Mouse (Mus musculus) intestine, postnatal 0 days (tissue): ENCODE measurements around the gene Gm5426. TPM values are rescaled to one million over a fixed set of nuclear protein-coding genes. Genes with fewer than 3 reads are reported as not detected.
A peak's percentile ranks its signal among the peaks of the same experiment; 100 is the strongest.

Experiments used
- ATAC-seq: fragments of 200-750 bp; cut with Nextera tagmentation; 2 replicates; pipeline ENCODE4 v1.8.0; 2017; ENCODE audit warnings: mild to moderate bottlenecking, moderate TSS enrichment, moderate library complexity
- H3K27ac ChIP-seq: fragments of 300-500 bp; sonication (generic); 2 replicates; pipeline ENCODE4 v1.5.1; 2014; ENCODE audit warnings: mild to moderate bottlenecking, low read depth, low read length, moderate library complexity
- H3K27me3 ChIP-seq: fragments of 300-500 bp; sonication (generic); replicated peaks from 2 replicates; pipeline ENCODE4 v1.6.1; 2014; ENCODE audit warnings: low read length, mixed read lengths; ENCODE audit not compliant: control insufficient read depth, insufficient read depth
- H3K36me3 ChIP-seq: fragments of 300-500 bp; sonication (generic); 2 replicates; pipeline ENCODE4 v1.6.1; 2014; ENCODE audit warnings: mild to moderate bottlenecking, moderate library complexity; ENCODE audit not compliant: control insufficient read depth, insufficient read depth
- H3K4me1 ChIP-seq: fragments of 300-500 bp; sonication (generic); replicated peaks from 2 replicates; pipeline ENCODE4 v1.6.1; 2014; ENCODE audit warnings: antibody characterized with exemption, low read length, mixed read lengths; ENCODE audit not compliant: control insufficient read depth, insufficient read depth
- H3K4me2 ChIP-seq: fragments of 300-500 bp; sonication (generic); replicated peaks from 2 replicates; pipeline ENCODE4 v1.6.1; 2014; ENCODE audit warnings: low read depth, mild to moderate bottlenecking, moderate library complexity
- H3K4me3 ChIP-seq: fragments of 300-500 bp; sonication (generic); 2 replicates; pipeline ENCODE4 v1.5.1; 2014; ENCODE audit warnings: low read depth, low read length
- H3K9ac ChIP-seq: fragments of 300-500 bp; sonication (generic); 2 replicates; pipeline ENCODE4 v1.6.1; 2014; ENCODE audit warnings: mild to moderate bottlenecking, low read depth, low read length
- H3K9me3 ChIP-seq: fragments of 300-500 bp; sonication (generic); 2 replicates; pipeline ENCODE4 v1.6.1; 2016; ENCODE audit warnings: mixed run types; ENCODE audit not compliant: control insufficient read depth
- CTCF ChIP-seq: sonication (generic); IDR thresholded peaks from 2 replicates; pipeline ENCODE4 v1.5.1; 2016; ENCODE audit warnings: low read depth, mild to moderate bottlenecking, control low read depth, antibody characterized with exemption, moderate library complexity
- WGBS: fragments of 180-500 bp; shearing (Covaris S2); extraction: QIAGEN DNeasy Blood & Tissue Kit; methylation state at CpG from one replicate; pipeline ENCODE4 v1.1.7; 2014; 5-methylcytosine and 5-hydroxymethylcytosine counted together
- polyA plus RNA-seq: library from polyadenylated mRNA; unstranded; fragments of >200 nt; fragmentation: Nextera tagmentation; extraction: Ambion mirVana; gene quantifications from 2 replicates; pipeline ENCODE4 v1.2.1, GENCODE M21; 2015

Gene Gm5426
- polyA plus RNA-seq, 1 experiment from 2014 or later, result not detected

GRCm38 (mm10) chr10:96101035-96101434, 35.4 kb upstream of the Gm5426 start:
- ATAC-seq, result no peak
- no peaks in the 10 kb centered on the region for H3K27me3 ChIP-seq
- no peak overlapping the region for H3K4me2 ChIP-seq
- H3K4me1 ChIP-seq, result no peaks in the 10 kb centered on the region
- H3K9ac ChIP-seq, result no peak overlapping the region
- no peak overlapping the region for H3K4me3 ChIP-seq
- no peaks in the 10 kb centered on the region for H3K36me3 ChIP-seq
- no peak overlapping the region for H3K27ac ChIP-seq
- no peak for TF ChIP-seq CTCF
- no peaks in the 10 kb centered on the region for H3K9me3 ChIP-seq
- 87% methylated on average over 4 of the region's 4 CpGs for WGBS

- Histone ChIP-seq H3K4me2 (no peak overlapping the region), H3K9ac (no peak overlapping the region), H3K4me1 (no peaks in the 10 kb centered on the region), H3K27me3 (no peaks in the 10 kb centered on the region), H3K27ac (no peak overlapping the region), H3K9me3 (no peaks in the 10 kb centered on the region), H3K36me3 (no peaks in the 10 kb centered on the region), H3K4me3 (no peak overlapping the region)
- WGBS, result 52% methylated on average over 3 of the region's 3 CpGs
- no peak for ATAC-seq
- TF ChIP-seq CTCF, result peak; percentile 9; the same call in 1 of the 2 replicates
Measured at GRCm38 (mm10) chr10:96104158-96104557, 32.2 kb upstream of the Gm5426 start.

GRCm38 (mm10) chr10:96104624-96105023, 31.8 kb upstream of the Gm5426 start:
- Histone ChIP-seq H3K9me3 (no peaks in the 10 kb centered on the region), H3K4me1 (no peaks in the 10 kb centered on the region), H3K4me2 (no peak overlapping the region), H3K9ac (no peak overlapping the region), H3K4me3 (no peak overlapping the region), H3K36me3 (no peaks in the 10 kb centered on the region), H3K27ac (no peak overlapping the region), H3K27me3 (no peaks in the 10 kb centered on the region)
- no peak for TF ChIP-seq CTCF
- no peak for ATAC-seq
- 86% methylated on average over 4 of the region's 4 CpGs for WGBS

DNA sequence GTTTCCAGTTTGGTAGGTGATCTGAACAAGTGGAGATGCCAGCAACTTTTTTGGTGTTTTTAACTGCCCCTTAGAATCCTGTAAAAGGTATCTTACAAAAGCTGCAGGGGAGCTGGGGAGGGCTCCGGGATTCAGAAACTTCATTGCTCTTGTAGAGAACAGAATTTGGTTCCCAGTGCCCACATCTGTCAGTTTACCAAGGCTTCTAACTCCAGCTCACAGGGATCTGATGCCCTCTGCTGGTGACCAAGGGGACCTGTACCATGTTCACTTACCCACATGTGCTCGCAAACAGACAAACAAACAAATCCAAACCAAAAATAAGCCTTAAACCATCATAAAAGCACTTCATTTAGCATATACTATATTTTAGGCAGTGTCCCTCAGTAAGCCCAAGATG, 31.3 kb upstream of the Gm5426 start:
- Histone ChIP-seq H3K9me3 (no peaks in the 10 kb centered on the region), H3K27me3 (no peaks in the 10 kb centered on the region), H3K4me1 (no peaks in the 10 kb centered on the region), H3K27ac (no peak overlapping the region), H3K4me2 (no peak overlapping the region), H3K9ac (no peak overlapping the region), H3K4me3 (no peak overlapping the region), H3K36me3 (no peaks in the 10 kb centered on the region)
- WGBS, result 91% methylated on average over 2 of the region's 2 CpGs
- peak; percentile 64 for TF ChIP-seq CTCF
- ATAC-seq, result no peak

- no peak overlapping the region for H3K4me3 ChIP-seq
- H3K27ac ChIP-seq, result no peak overlapping the region
- no peaks in the 10 kb centered on the region for H3K9me3 ChIP-seq
- no peaks in the 10 kb centered on the region for H3K36me3 ChIP-seq
- no peak for TF ChIP-seq CTCF
- 60% methylated on average over 4 of the region's 4 CpGs for WGBS
- H3K4me1 ChIP-seq, result no peaks in the 10 kb centered on the region
- H3K4me2 ChIP-seq, result no peak overlapping the region
- no peaks in the 10 kb centered on the region for H3K27me3 ChIP-seq
- H3K9ac ChIP-seq, result no peak overlapping the region
- ATAC-seq, result no peak
Measured at GRCm38 (mm10) chr10:96106972-96107720, 29.3 kb upstream of the Gm5426 start.

DNA sequence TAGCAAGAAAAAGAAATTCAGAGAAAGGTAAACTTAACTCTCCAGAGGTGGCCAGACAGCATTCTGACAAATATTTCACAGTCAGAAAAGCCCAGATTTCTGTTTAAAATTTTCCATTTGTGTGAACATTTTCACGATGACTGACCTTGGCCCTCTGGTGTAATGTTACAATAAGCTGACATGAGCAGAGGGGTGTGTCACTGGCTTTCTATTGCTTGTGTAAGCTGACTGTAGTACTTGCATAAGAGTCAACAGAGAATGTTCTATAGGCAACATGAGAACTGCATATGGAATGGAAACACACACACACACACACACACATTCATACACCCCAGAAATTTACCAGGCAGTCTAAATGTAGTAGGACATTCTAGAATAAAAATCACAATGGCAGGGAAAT, 28.6 kb upstream of the Gm5426 start:
- Histone ChIP-seq H3K36me3 (no peaks in the 10 kb centered on the region), H3K9me3 (no peaks in the 10 kb centered on the region), H3K27ac (no peak overlapping the region), H3K9ac (no peak overlapping the region), H3K27me3 (no peaks in the 10 kb centered on the region), H3K4me3 (no peak overlapping the region), H3K4me2 (no peak overlapping the region), H3K4me1 (no peaks in the 10 kb centered on the region)
- ATAC-seq, result peak; percentile 69
- 12% methylated on average over 1 of the region's 1 CpGs for WGBS
- TF ChIP-seq CTCF, result no peak

DNA sequence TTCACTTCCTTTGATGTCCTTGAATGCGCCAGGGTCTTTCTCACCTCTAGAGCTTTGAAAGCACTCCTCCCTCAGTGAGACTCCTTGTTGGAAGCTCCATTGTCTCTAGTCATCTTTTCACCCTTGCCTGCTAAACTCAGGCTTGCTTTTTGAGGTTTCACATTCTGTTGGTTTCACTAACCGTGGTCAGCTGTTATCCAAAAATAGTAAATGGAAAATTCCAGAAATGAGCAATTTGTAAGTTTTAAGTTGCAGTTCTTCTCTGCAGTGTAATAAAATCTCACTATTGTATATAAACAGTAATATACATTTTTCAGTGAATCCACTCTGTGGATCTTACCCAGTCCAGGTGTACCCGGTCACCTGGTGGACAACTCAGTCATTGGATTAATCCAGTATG, 21.1 kb upstream of the Gm5426 start:
- 75% methylated on average over 3 of the region's 3 CpGs for WGBS
- TF ChIP-seq CTCF, result no peak
- no peak for ATAC-seq
- H3K27me3 ChIP-seq, result no peaks in the 10 kb centered on the region
- no peak overlapping the region for H3K4me3 ChIP-seq
- H3K9ac ChIP-seq, result no peak overlapping the region
- no peaks in the 10 kb centered on the region for H3K4me1 ChIP-seq
- H3K36me3 ChIP-seq, result no peaks in the 10 kb centered on the region
- H3K9me3 ChIP-seq, result no peaks in the 10 kb centered on the region
- H3K4me2 ChIP-seq, result no peak overlapping the region
- H3K27ac ChIP-seq, result no peak overlapping the region
